Mouse (Mus musculus) MEL-GATA-1-ER (cell line): ENCODE results near the gene Eif4g3.
A peak's percentile ranks its signal among the peaks of the same experiment; 100 is the strongest.

Experiments
- DNase-seq: peaks from one replicate; pipeline ENCODE4 v3.0.0-alpha.2; 2012; ENCODE audit warnings: low read depth; ENCODE audit errors: extremely low read depth

The Eif4g3 gene

GRCm38 (mm10) chr4:138061161-138061560, 68.3 kb downstream of the Eif4g3 start:
- DNase-seq: no peak

- no peak for DNase-seq
Measured at GRCm38 (mm10) chr4:138063372-138064265, 70.8 kb downstream of the Eif4g3 start.

GRCm38 (mm10) chr4:138064882-138065592, 72.2 kb downstream of the Eif4g3 start:
- no peak for DNase-seq

GRCm38 (mm10) chr4:138065593-138066169, 72.9 kb downstream of the Eif4g3 start:
- no peak for DNase-seq

- DNase-seq: no peak
Measured at GRCm38 (mm10) chr4:138066421-138066820, 73.6 kb downstream of the Eif4g3 start.

- DNase-seq: no peak
Measured at GRCm38 (mm10) chr4:138067858-138068257, 75.0 kb downstream of the Eif4g3 start.

GRCm38 (mm10) chr4:138068598-138068997, 75.8 kb downstream of the Eif4g3 start:
- DNase-seq: peak; percentile 10

- no peak for DNase-seq
Measured at GRCm38 (mm10) chr4:138069371-138069770, 76.5 kb downstream of the Eif4g3 start.

GRCm38 (mm10) chr4:138071497-138071896, 78.7 kb downstream of the Eif4g3 start:
- DNase-seq: no peak

GRCm38 (mm10) chr4:138073086-138073485, 80.3 kb downstream of the Eif4g3 start:
- DNase-seq: no peak

GRCm38 (mm10) chr4:138073531-138073930, 80.7 kb downstream of the Eif4g3 start:
- DNase-seq: no peak

GRCm38 (mm10) chr4:138074896-138075584, 82.2 kb downstream of the Eif4g3 start:
- DNase-seq: no peak

- no peak for DNase-seq
Measured at GRCm38 (mm10) chr4:138077663-138078295, 85.0 kb downstream of the Eif4g3 start.

- DNase-seq: no peak
Measured at GRCm38 (mm10) chr4:138079234-138079633, 86.4 kb downstream of the Eif4g3 start.

- no peak for DNase-seq
Measured at GRCm38 (mm10) chr4:138082466-138082865, 89.6 kb downstream of the Eif4g3 start.

- no peak for DNase-seq
Measured at GRCm38 (mm10) chr4:138084103-138084502, 91.3 kb downstream of the Eif4g3 start.

- no peak for DNase-seq
Measured at GRCm38 (mm10) chr4:138084851-138085573, 92.2 kb downstream of the Eif4g3 start.

- no peak for DNase-seq
Measured at GRCm38 (mm10) chr4:138086949-138087348, 94.1 kb downstream of the Eif4g3 start.

GRCm38 (mm10) chr4:138089512-138089911, 96.7 kb downstream of the Eif4g3 start:
- DNase-seq: no peak

- DNase-seq: no peak
Measured at GRCm38 (mm10) chr4:138091562-138092194, 98.9 kb downstream of the Eif4g3 start.
